Mouse (Mus musculus): Measurements from ENCODE around the gene Psmd5. TPM values are rescaled to one million over a fixed set of nuclear protein-coding genes. Genes with fewer than 3 reads are reported as not detected.
"Not testable (repeated sequence)": the region's sequence is repeated elsewhere in the genome, so short reads cannot be mapped to it uniquely, and the experiment has no call there.

Psmd5 gene
- polyA plus RNA-seq, 1 experiment = 4.2 TPM

DNA sequence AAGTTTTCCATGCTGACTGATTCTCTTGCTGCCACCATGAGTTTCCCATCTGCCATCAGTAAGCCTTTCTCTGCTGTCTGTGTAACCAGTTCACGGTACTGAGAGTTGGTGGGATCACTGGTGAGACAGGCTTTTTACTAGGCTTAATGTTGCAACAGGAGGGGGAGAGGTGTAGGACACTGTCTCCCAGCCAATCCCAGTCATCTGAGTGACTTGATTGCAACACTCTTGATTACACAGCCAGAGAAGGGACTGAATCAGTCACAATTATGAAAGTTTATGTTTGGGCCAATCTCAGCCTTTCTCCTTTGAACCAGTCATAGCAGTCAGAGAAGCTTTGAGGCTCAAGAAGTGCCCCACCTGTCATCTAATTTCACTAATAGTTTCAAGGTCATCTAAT is 46.7 kb downstream of the Psmd5 start:
- 38% methylated on average over 1 of the region's 1 CpGs for WGBS
- Histone ChIP-seq H3K27ac (ENCODE audit: insufficient read depth, low read depth, low read length) (no peak overlapping the region), H3K27me3 (ENCODE audit: control insufficient read depth, insufficient read depth, low read length) (no peaks in the 10 kb centered on the region)

DNA sequence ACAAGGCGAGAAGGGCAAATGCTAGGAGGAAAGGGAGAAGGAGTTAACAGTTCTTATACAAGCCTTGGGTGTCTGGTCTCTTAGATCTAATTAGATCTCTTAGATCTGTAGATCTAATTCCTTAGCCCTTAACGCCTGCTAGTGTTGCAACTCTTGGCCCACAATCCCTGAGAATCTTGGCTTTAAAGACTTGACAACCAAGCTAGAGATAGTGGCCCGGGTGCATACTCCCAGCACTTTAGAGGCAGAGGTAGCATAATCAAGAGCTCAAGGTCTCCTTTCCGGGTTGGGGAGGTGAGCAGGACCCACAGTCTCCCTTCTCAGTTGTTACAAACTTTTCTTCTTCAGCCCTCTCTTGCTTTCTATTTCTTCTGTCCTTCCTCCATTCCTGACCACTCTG is 47.2 kb downstream of the Psmd5 start:
- Histone ChIP-seq H3K4me3 (ENCODE audit: low read depth, low read length) (no peak overlapping the region), H3K36me3 (ENCODE audit: control insufficient read depth, insufficient read depth, low read length) (peaks cover 2% of the 10 kb centered on the region; the same call in 1 of the 2 replicates), H3K27ac (ENCODE audit: insufficient read depth, low read depth, low read length) (no peak overlapping the region), H3K4me1 (ENCODE audit: control insufficient read depth, insufficient read depth, insufficient read length, low read length) (peaks cover 5% of the 10 kb centered on the region; the same call in 1 of the 2 replicates), H3K27me3 (ENCODE audit: control insufficient read depth, insufficient read depth, low read length) (no peaks in the 10 kb centered on the region)
- WGBS = 73% methylated on average over 4 of the region's 4 CpGs
- TF ChIP-seq POLR2A (IDR thresholded peaks at IDR 0.05; ENCODE audit: low read depth, low read length) (no peak), CTCF (IDR thresholded peaks at IDR 0.05; ENCODE audit: extremely low read depth, insufficient read length, insufficient replicate concordance, low read depth, low read length) (no peak)

More for the DNA sequence above, 46.7 kb downstream of the Psmd5 start:
- Histone ChIP-seq H3K36me3 (ENCODE audit: control insufficient read depth, insufficient read depth, low read length) (no peaks in the 10 kb centered on the region), H3K4me3 (ENCODE audit: low read depth, low read length) (no peak overlapping the region), H3K4me1 (ENCODE audit: control insufficient read depth, insufficient read depth, insufficient read length, low read length) (peaks cover 5% of the 10 kb centered on the region; the same call in 1 of the 2 replicates)
- no peak for TF ChIP-seq CTCF (IDR thresholded peaks at IDR 0.05; ENCODE audit: extremely low read depth, insufficient read length, insufficient replicate concordance, low read depth, low read length)
- TF ChIP-seq POLR2A (IDR thresholded peaks at IDR 0.05; ENCODE audit: low read depth, low read length) = no peak

DNA sequence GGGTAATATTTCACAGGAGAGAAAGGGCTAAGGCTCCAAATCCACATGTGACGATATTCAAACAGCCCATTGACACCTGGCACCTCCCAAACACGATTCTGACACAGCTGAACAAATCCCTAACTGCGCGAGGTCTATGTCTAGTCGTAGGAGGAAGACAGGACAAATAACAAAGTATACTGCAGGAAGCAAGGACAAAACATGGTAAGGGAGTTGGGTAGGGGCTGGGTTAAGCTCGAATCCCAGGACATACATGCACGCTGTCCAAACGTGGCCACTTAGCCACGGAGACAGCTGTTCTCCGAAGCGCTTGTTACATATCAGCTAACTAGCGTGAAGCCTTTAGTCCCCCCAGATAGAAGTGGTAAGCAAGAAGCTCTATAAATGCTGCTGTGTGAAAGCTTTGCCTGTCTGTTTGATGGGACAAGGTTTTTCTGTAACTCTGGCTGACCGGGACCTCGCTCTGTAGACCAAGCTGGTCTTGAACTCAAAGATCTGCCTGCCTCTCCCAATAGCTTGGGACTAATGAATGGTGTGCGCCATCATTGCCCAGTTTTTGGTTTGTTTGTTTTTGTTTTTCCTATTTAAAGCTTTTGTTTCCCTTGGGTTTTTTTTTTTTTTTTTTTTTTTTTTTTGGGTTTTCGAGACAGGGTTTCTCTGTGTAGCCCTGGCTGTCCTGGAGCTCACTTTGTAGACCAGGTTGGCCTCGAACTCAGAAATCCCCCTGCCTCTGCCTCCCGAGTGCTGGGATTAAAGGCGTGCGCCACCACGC is 48.1 kb downstream of the Psmd5 start:
- Histone ChIP-seq H3K4me3 (ENCODE audit: low read depth, low read length) (peak overlapping the region; percentile 93), H3K27me3 (ENCODE audit: control insufficient read depth, insufficient read depth, low read length) (no peaks in the 10 kb centered on the region), H3K4me1 (ENCODE audit: control insufficient read depth, insufficient read depth, insufficient read length, low read length) (peaks cover 5% of the 10 kb centered on the region; the same call in 1 of the 2 replicates), H3K36me3 (ENCODE audit: control insufficient read depth, insufficient read depth, low read length) (peaks cover 3% of the 10 kb centered on the region; the same call in 1 of the 2 replicates), H3K27ac (ENCODE audit: insufficient read depth, low read depth, low read length) (peak overlapping the region; percentile 7; the same call in 1 of the 2 replicates)
- TF ChIP-seq POLR2A (IDR thresholded peaks at IDR 0.05; ENCODE audit: low read depth, low read length) (no peak), CTCF (IDR thresholded peaks at IDR 0.05; ENCODE audit: extremely low read depth, insufficient read length, insufficient replicate concordance, low read depth, low read length) (no peak)
- WGBS = 33% methylated on average over 20 of the region's 21 CpGs

DNA sequence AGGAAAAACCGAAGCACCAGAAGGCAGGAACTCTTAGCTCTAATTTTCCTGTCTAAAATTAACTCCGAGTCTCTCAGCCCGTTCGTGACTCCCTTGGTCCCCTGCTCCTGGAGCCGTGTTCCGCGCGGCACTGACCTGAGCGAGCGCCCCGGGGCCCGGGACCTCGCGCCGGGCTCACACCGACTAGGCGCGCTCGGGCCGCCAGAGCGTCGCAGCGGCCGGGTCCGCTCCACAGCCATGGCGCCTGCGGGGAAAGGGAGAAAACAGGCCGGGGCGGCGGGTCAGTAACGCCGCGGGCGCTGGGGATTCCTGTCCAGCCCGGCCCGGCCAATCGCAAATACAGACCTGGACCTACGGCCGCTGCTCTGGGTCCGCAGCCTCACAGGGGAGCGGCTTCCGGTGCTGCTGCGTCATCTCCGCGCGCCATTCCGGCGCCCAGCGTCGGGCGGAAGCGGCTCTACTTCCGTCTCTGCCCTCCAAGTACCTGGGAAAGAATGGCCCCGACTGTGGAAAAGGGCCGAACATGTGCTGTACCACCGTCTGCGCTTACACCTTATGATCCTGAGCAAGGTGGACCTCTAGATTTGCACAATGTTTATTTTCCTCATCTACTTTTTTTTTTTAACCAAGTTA is 48.8 kb downstream of the Psmd5 start, which contains the start of gene Fbxw2:
Gene Fbxw2, minus strand, starts transcription at position 485 of the 633 bp plus-strand sequence.
- Histone ChIP-seq H3K4me1 (ENCODE audit: control insufficient read depth, insufficient read depth, insufficient read length, low read length) (peaks cover 5% of the 10 kb centered on the region; the same call in 1 of the 2 replicates), H3K36me3 (ENCODE audit: control insufficient read depth, insufficient read depth, low read length) (peaks cover 8% of the 10 kb centered on the region), H3K27me3 (ENCODE audit: control insufficient read depth, insufficient read depth, low read length) (no peaks in the 10 kb centered on the region), H3K27ac (ENCODE audit: insufficient read depth, low read depth, low read length) (peak within 1 kb of the TSS; percentile 33), H3K4me3 (ENCODE audit: low read depth, low read length) (peak within 1 kb of the TSS; percentile 93)
- TF ChIP-seq POLR2A (IDR thresholded peaks at IDR 0.05; ENCODE audit: low read depth, low read length) = peak; percentile 80
- no peak for TF ChIP-seq CTCF (IDR thresholded peaks at IDR 0.05; ENCODE audit: extremely low read depth, insufficient read length, insufficient replicate concordance, low read depth, low read length)
- under 1% methylated on average over 57 of the region's 57 CpGs for WGBS

DNA sequence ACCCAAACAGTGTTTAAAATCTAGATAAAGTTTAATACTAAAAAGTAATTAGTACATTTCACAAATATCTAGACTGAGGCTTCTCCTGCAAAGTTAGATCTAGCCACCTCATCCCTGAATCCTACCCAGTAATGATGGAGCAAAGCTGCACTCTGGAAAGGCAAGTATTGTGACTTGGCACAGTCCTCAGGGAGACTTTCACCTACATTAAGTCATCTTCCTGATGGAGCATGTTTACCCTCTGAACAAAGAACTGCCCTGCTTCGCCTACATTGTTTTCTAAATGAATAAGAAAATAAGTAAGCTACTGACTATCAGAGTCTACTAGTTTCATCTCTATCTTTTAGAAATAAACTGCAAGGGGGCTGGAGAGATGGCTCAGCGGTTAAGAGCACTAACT is 56.3 kb downstream of the Psmd5 start:
- H3K4me1 ChIP-seq (ENCODE audit: control insufficient read depth, insufficient read depth, insufficient read length, low read length) = no peaks in the 10 kb centered on the region
- H3K36me3 ChIP-seq (ENCODE audit: control insufficient read depth, insufficient read depth, low read length) = peaks cover 35% of the 10 kb centered on the region
- H3K27ac ChIP-seq (ENCODE audit: insufficient read depth, low read depth, low read length) = no peak overlapping the region
- no peaks in the 10 kb centered on the region for H3K27me3 ChIP-seq (ENCODE audit: control insufficient read depth, insufficient read depth, low read length)
- WGBS = 95% methylated on average over 2 of the region's 2 CpGs
- H3K4me3 ChIP-seq (ENCODE audit: low read depth, low read length) = no peak overlapping the region
- no peak for TF ChIP-seq CTCF (IDR thresholded peaks at IDR 0.05; ENCODE audit: extremely low read depth, insufficient read length, insufficient replicate concordance, low read depth, low read length)
- no peak for TF ChIP-seq POLR2A (IDR thresholded peaks at IDR 0.05; ENCODE audit: low read depth, low read length)

DNA sequence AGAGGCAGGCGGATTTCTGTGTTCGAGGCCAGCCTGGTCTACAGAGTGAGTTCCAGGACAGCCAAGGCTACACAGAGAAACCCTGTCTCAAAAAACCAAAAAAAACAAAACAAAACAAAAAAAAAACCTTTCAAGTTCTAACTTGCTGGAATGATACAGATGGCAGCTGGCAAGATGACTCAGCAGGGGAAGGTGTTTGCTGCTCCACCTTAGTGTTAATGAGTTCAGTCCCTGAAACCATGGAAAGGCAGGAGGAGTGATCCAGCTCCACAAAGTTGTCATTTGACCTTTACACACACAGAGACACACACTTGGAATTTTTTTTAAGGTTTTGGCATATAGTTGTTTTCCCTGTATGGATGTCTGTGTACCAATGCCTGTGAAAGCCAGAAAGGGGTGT is 58.9 kb downstream of the Psmd5 start:
- H3K27me3 ChIP-seq (ENCODE audit: control insufficient read depth, insufficient read depth, low read length); H3K4me3 ChIP-seq (ENCODE audit: low read depth, low read length); H3K27ac ChIP-seq (ENCODE audit: insufficient read depth, low read depth, low read length); H3K4me1 ChIP-seq (ENCODE audit: control insufficient read depth, insufficient read depth, insufficient read length, low read length): not testable (repeated sequence)
- WGBS = 95% methylated on average over 2 of the region's 2 CpGs
- H3K36me3 ChIP-seq (ENCODE audit: control insufficient read depth, insufficient read depth, low read length) = peaks cover 40% of the 10 kb centered on the region

DNA sequence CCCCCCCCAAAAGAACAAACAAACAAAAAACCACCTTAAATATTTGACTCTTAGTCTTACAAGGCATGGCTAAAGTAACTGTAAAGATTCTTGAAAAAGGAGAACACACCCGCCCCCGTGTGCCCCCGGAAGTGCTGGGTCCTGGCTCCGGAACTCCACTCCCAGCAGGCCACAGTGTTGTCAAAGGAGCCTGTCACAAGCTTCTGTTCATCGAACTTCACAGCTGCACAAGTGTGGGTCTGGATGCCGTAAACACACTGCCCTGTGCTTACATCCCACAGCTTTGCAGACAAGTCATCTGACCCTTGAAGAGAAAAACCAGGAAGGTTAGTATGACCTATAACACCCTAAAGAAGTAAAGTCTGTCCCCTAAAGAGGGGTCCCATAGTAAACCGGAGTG is 62.1 kb downstream of the Psmd5 start:
- Histone ChIP-seq H3K36me3 (ENCODE audit: control insufficient read depth, insufficient read depth, low read length) (peaks cover 50% of the 10 kb centered on the region), H3K4me1 (ENCODE audit: control insufficient read depth, insufficient read depth, insufficient read length, low read length) (no peaks in the 10 kb centered on the region), H3K27ac (ENCODE audit: insufficient read depth, low read depth, low read length) (no peak overlapping the region), H3K27me3 (ENCODE audit: control insufficient read depth, insufficient read depth, low read length) (no peaks in the 10 kb centered on the region), H3K4me3 (ENCODE audit: low read depth, low read length) (no peak overlapping the region)
- TF ChIP-seq CTCF (IDR thresholded peaks at IDR 0.05; ENCODE audit: extremely low read depth, insufficient read length, insufficient replicate concordance, low read depth, low read length) = no peak
- TF ChIP-seq POLR2A (IDR thresholded peaks at IDR 0.05; ENCODE audit: low read depth, low read length) = no peak
- 82% methylated on average over 7 of the region's 7 CpGs for WGBS
